Mouse (Mus musculus): ENCODE results near the gene Olfr1471. TPM values are rescaled to one million over a fixed set of nuclear protein-coding genes. Genes with fewer than 3 reads are reported as not detected.
"Not testable (repeated sequence)": the region's sequence is repeated elsewhere in the genome, so short reads cannot be mapped to it uniquely, and the experiment has no call there.

Gene Olfr1471
- not detected in 2 replicates for polyA plus RNA-seq (2014; fragmentation: Nextera tagmentation; extraction: Ambion mirVana)

GRCm38 (mm10) chr19:13443109-13443508, at the start of gene Olfr1471:
Gene Olfr1471, plus strand, starts transcription at chr19:13443409.
- WGBS = 85% methylated on average over 2 of the region's 2 CpGs
- not testable (repeated sequence) for ATAC-seq (ENCODE audit: insufficient read depth, low FRiP score, low TSS enrichment); H3K4me3 ChIP-seq (ENCODE audit: low read depth, low read length); H3K36me3 ChIP-seq (ENCODE audit: control insufficient read depth, insufficient read depth, low read length); H3K4me2 ChIP-seq (ENCODE audit: low read depth); H3K4me1 ChIP-seq (ENCODE audit: control insufficient read depth, insufficient read depth, low read length); DNase-seq (ENCODE audit: low spot score); H3K9me3 ChIP-seq (ENCODE audit: control insufficient read depth, low read length); H3K9ac ChIP-seq (ENCODE audit: low read length); H3K27me3 ChIP-seq (ENCODE audit: control insufficient read depth, insufficient read depth, low read length); H3K27ac ChIP-seq (ENCODE audit: low read depth, low read length)

- H3K27ac ChIP-seq (ENCODE audit: low read depth, low read length) = no peak within 1 kb of the TSS
- peaks cover 5% of the 10 kb centered on the region for H3K9me3 ChIP-seq (ENCODE audit: control insufficient read depth, low read length)
- H3K4me1 ChIP-seq (ENCODE audit: control insufficient read depth, insufficient read depth, low read length) = no peaks in the 10 kb centered on the region
- 74% methylated on average over 2 of the region's 2 CpGs for WGBS
- no peak within 1 kb of the TSS for H3K4me3 ChIP-seq (ENCODE audit: low read depth, low read length)
- ATAC-seq (ENCODE audit: insufficient read depth, low FRiP score, low TSS enrichment) (no peak), DNase-seq (ENCODE audit: low spot score) (no peak)
- H3K4me2 ChIP-seq (ENCODE audit: low read depth) = no peak within 1 kb of the TSS
- H3K9ac ChIP-seq (ENCODE audit: low read length) = no peak within 1 kb of the TSS
- no peaks in the 10 kb centered on the region for H3K27me3 ChIP-seq (ENCODE audit: control insufficient read depth, insufficient read depth, low read length)
- no peaks in the 10 kb centered on the region for H3K36me3 ChIP-seq (ENCODE audit: control insufficient read depth, insufficient read depth, low read length)
Measured at GRCm38 (mm10) chr19:13407549-13407948, 35.7 kb upstream of the Olfr1471 start, which contains the start of gene Olfr1469. Gene Olfr1469, plus strand, starts transcription at chr19:13407849.

- Histone ChIP-seq H3K4me1 (ENCODE audit: control insufficient read depth, insufficient read depth, low read length) (no peaks in the 10 kb centered on the region), H3K9ac (ENCODE audit: low read length) (no peak within 1 kb of the TSS), H3K36me3 (ENCODE audit: control insufficient read depth, insufficient read depth, low read length) (no peaks in the 10 kb centered on the region), H3K9me3 (ENCODE audit: control insufficient read depth, low read length) (no peaks in the 10 kb centered on the region), H3K4me3 (ENCODE audit: low read depth, low read length) (no peak within 1 kb of the TSS), H3K27me3 (ENCODE audit: control insufficient read depth, insufficient read depth, low read length) (no peaks in the 10 kb centered on the region), H3K4me2 (ENCODE audit: low read depth) (no peak within 1 kb of the TSS), H3K27ac (ENCODE audit: low read depth, low read length) (no peak within 1 kb of the TSS)
- no peak for ATAC-seq (ENCODE audit: insufficient read depth, low FRiP score, low TSS enrichment)
- DNase-seq (ENCODE audit: low spot score) = no peak
- 90% methylated on average over 1 of the region's 1 CpGs for WGBS
Measured at GRCm38 (mm10) chr19:13455986-13456385, 12.8 kb downstream of the Olfr1471 start, which contains the start of gene Olfr1472. Gene Olfr1472, minus strand, starts transcription at chr19:13456086.

GRCm38 (mm10) chr19:13469265-13469664, 26.1 kb downstream of the Olfr1471 start, which contains the start of gene Olfr1474:
Gene Olfr1474, plus strand, starts transcription at chr19:13469565.
- not testable (repeated sequence) for H3K9ac ChIP-seq (ENCODE audit: low read length); H3K4me1 ChIP-seq (ENCODE audit: control insufficient read depth, insufficient read depth, low read length); H3K4me3 ChIP-seq (ENCODE audit: low read depth, low read length); H3K4me2 ChIP-seq (ENCODE audit: low read depth); ATAC-seq (ENCODE audit: insufficient read depth, low FRiP score, low TSS enrichment); H3K27ac ChIP-seq (ENCODE audit: low read depth, low read length); DNase-seq (ENCODE audit: low spot score); H3K9me3 ChIP-seq (ENCODE audit: control insufficient read depth, low read length); H3K36me3 ChIP-seq (ENCODE audit: control insufficient read depth, insufficient read depth, low read length); H3K27me3 ChIP-seq (ENCODE audit: control insufficient read depth, insufficient read depth, low read length)
- WGBS = 80% methylated on average over 4 of the region's 4 CpGs

- Histone ChIP-seq H3K9ac (ENCODE audit: low read length) (no peak within 1 kb of the TSS), H3K27ac (ENCODE audit: low read depth, low read length) (no peak within 1 kb of the TSS), H3K4me2 (ENCODE audit: low read depth) (no peak within 1 kb of the TSS), H3K36me3 (ENCODE audit: control insufficient read depth, insufficient read depth, low read length) (no peaks in the 10 kb centered on the region), H3K4me1 (ENCODE audit: control insufficient read depth, insufficient read depth, low read length) (no peaks in the 10 kb centered on the region), H3K4me3 (ENCODE audit: low read depth, low read length) (no peak within 1 kb of the TSS), H3K27me3 (ENCODE audit: control insufficient read depth, insufficient read depth, low read length) (no peaks in the 10 kb centered on the region), H3K9me3 (ENCODE audit: control insufficient read depth, low read length) (no peaks in the 10 kb centered on the region)
- ATAC-seq (ENCODE audit: insufficient read depth, low FRiP score, low TSS enrichment) = no peak
- no peak for DNase-seq (ENCODE audit: low spot score)
Measured at GRCm38 (mm10) chr19:13480096-13480495, 36.9 kb downstream of the Olfr1471 start, which contains the start of gene Olfr1475. Gene Olfr1475, minus strand, starts transcription at chr19:13480196.

- Histone ChIP-seq H3K9ac (ENCODE audit: low read length) (no peak within 1 kb of the TSS), H3K9me3 (ENCODE audit: control insufficient read depth, low read length) (no peaks in the 10 kb centered on the region; the same call in 1 of the 2 replicates), H3K4me2 (ENCODE audit: low read depth) (no peak within 1 kb of the TSS), H3K27ac (ENCODE audit: low read depth, low read length) (no peak within 1 kb of the TSS), H3K4me3 (ENCODE audit: low read depth, low read length) (no peak within 1 kb of the TSS), H3K27me3 (ENCODE audit: control insufficient read depth, insufficient read depth, low read length) (no peaks in the 10 kb centered on the region), H3K4me1 (ENCODE audit: control insufficient read depth, insufficient read depth, low read length) (no peaks in the 10 kb centered on the region), H3K36me3 (ENCODE audit: control insufficient read depth, insufficient read depth, low read length) (no peaks in the 10 kb centered on the region)
- 77% methylated on average over 3 of the region's 3 CpGs for WGBS
- ATAC-seq (ENCODE audit: insufficient read depth, low FRiP score, low TSS enrichment) = no peak
- DNase-seq (ENCODE audit: low spot score) = no peak
Measured at GRCm38 (mm10) chr19:13500246-13500645, 57.0 kb downstream of the Olfr1471 start, which contains the start of gene Olfr1477. Gene Olfr1477, plus strand, starts transcription at chr19:13500546.

Other genes starting within 250 kb of the Olfr1471 start
- not detected in 2 replicates for gene Olfr1463, start 212.1 kb upstream of the Olfr1471 start, polyA plus RNA-seq (2014; fragmentation: Nextera tagmentation; extraction: Ambion mirVana)
- not detected in 2 replicates for gene Olfr1465, start 127.9 kb upstream of the Olfr1471 start, polyA plus RNA-seq (2014; fragmentation: Nextera tagmentation; extraction: Ambion mirVana)
- gene Olfr1466, start 104.5 kb upstream of the Olfr1471 start, polyA plus RNA-seq (2014; fragmentation: Nextera tagmentation; extraction: Ambion mirVana) = not detected in 2 replicates
- not detected in 2 replicates for gene Olfr1467, start 81.2 kb upstream of the Olfr1471 start, polyA plus RNA-seq (2014; fragmentation: Nextera tagmentation; extraction: Ambion mirVana)
- not detected in 2 replicates for gene Olfr1469, start 35.6 kb upstream of the Olfr1471 start, polyA plus RNA-seq (2014; fragmentation: Nextera tagmentation; extraction: Ambion mirVana)
- not detected in 2 replicates for gene Olfr1472, start 12.7 kb downstream of the Olfr1471 start, polyA plus RNA-seq (2014; fragmentation: Nextera tagmentation; extraction: Ambion mirVana)
- not detected in 2 replicates for gene Olfr1474, start 26.2 kb downstream of the Olfr1471 start, polyA plus RNA-seq (2014; fragmentation: Nextera tagmentation; extraction: Ambion mirVana)
- not detected in 2 replicates for gene Olfr1475, start 36.8 kb downstream of the Olfr1471 start, polyA plus RNA-seq (2014; fragmentation: Nextera tagmentation; extraction: Ambion mirVana)
- gene Olfr1477, start 57.1 kb downstream of the Olfr1471 start, polyA plus RNA-seq (2014; fragmentation: Nextera tagmentation; extraction: Ambion mirVana) = not detected in 2 replicates
- gene Olfr1480, start 84.5 kb downstream of the Olfr1471 start, polyA plus RNA-seq (2014; fragmentation: Nextera tagmentation; extraction: Ambion mirVana) = not detected in 2 replicates
- not detected in 2 replicates for gene Olfr1484, start 140.1 kb downstream of the Olfr1471 start, polyA plus RNA-seq (2014; fragmentation: Nextera tagmentation; extraction: Ambion mirVana)
- not detected in 2 replicates for gene Olfr1487, start 174.0 kb downstream of the Olfr1471 start, polyA plus RNA-seq (2014; fragmentation: Nextera tagmentation; extraction: Ambion mirVana)
- not detected in 2 replicates for gene Olfr1489, start 188.2 kb downstream of the Olfr1471 start, polyA plus RNA-seq (2014; fragmentation: Nextera tagmentation; extraction: Ambion mirVana)
- not detected in 2 replicates for gene Olfr1490, start 207.7 kb downstream of the Olfr1471 start, polyA plus RNA-seq (2014; fragmentation: Nextera tagmentation; extraction: Ambion mirVana)